10 mouse cellular contexts compared by ENCODE assay signal in genomic region chr1:90221811-90222361, GRCm38 (mm10). TPM values are rescaled to one million over a fixed set of nuclear protein-coding genes. Genes with fewer than 3 reads are reported as not detected.
DNase-seq lines count a peak whose midpoint lies in the region; ATAC-seq and TF ChIP-seq lines count a peak whose summit lies in the region.
"Had no signal": no experiment of that assay in that cellular context is flagged by ENCODE, and none has a peak within 500 bp of the region (broad histone marks: within the 10 kb centered on the region; RNA-seq: fewer than 3 reads in every experiment).

No protein-coding gene starts in this region.

- ATAC-seq in midbrain, embryonic 14.5 days (ENCODE audit: low FRiP score, low TSS enrichment) = peak; percentile 67; the same call in 1 of the 2 replicates

- intact Hi-C loops in heart, postnatal 10 days (cut with DNase I) = no loop called here

- 33% methylated on average over 18 of the region's 18 CpGs for WGBS in spleen, adult 2 months
- 12% methylated on average over 18 of the region's 18 CpGs for WGBS in midbrain, embryonic 14.5 days

- TF ChIP-seq POLR2A in spleen, adult 2 months (IDR thresholded peaks at IDR 0.05; ENCODE audit: low read depth, low read length) = no peak

- H3K27me3 ChIP-seq in spleen, adult 2 months (ENCODE audit: control insufficient read depth, insufficient read depth, low read length) = no peaks in the 10 kb centered on the region
- no peaks in the 10 kb centered on the region; the same call in 1 of the 2 replicates for H3K27me3 ChIP-seq in midbrain, embryonic 14.5 days (ENCODE audit: control insufficient read depth, insufficient read depth, low read length)
- H3K27me3 ChIP-seq: heart, embryonic 15.5 days had no signal

- no peak overlapping the region for H3K27ac ChIP-seq in spleen, adult 2 months (ENCODE audit: insufficient read depth, low read length)
- peak overlapping the region; percentile 62 for H3K27ac ChIP-seq in midbrain, embryonic 14.5 days (replicated peaks; ENCODE audit: low read depth, low read length)
- H3K27ac ChIP-seq: heart, embryonic 15.5 days; liver, embryonic 13.5 days had no signal

- H3K36me3 ChIP-seq in spleen, adult 2 months (ENCODE audit: control insufficient read depth, insufficient read depth, low read length) = no peaks in the 10 kb centered on the region
- no peaks in the 10 kb centered on the region for H3K36me3 ChIP-seq in midbrain, embryonic 14.5 days (ENCODE audit: control insufficient read depth, insufficient read depth, low read length)
- H3K36me3 ChIP-seq: heart, embryonic 15.5 days; liver, embryonic 13.5 days had no signal

- H3K4me3 ChIP-seq in spleen, adult 2 months (ENCODE audit: extremely low read depth, insufficient read depth, insufficient read length) = no peak overlapping the region
- H3K4me3 ChIP-seq in midbrain, embryonic 14.5 days (replicated peaks; ENCODE audit: low read depth, low read length) = no peak overlapping the region
- H3K4me3 ChIP-seq: heart, embryonic 15.5 days; liver, embryonic 13.5 days had no signal

- peaks cover 2% of the 10 kb centered on the region; the same call in 1 of the 2 replicates for H3K4me1 ChIP-seq in spleen, adult 2 months (ENCODE audit: control insufficient read depth, insufficient read depth, insufficient read length)
- peaks cover 34% of the 10 kb centered on the region for H3K4me1 ChIP-seq in midbrain, embryonic 14.5 days (ENCODE audit: control insufficient read depth, insufficient read depth, low read length)

- H3K4me2 ChIP-seq in midbrain, embryonic 14.5 days (ENCODE audit: low read length) = peak overlapping the region; percentile 45
- H3K4me2 ChIP-seq: heart, embryonic 15.5 days; liver, embryonic 13.5 days had no signal

- no peaks in the 10 kb centered on the region for H3K9me3 ChIP-seq in midbrain, embryonic 14.5 days (ENCODE audit: control insufficient read depth, low read length)
- H3K9me3 ChIP-seq: heart, embryonic 15.5 days; liver, embryonic 13.5 days had no signal

- 0 out of 2 replicates have a peak overlapping the region, but pooled peaks have one; percentile 17 for H3K9ac ChIP-seq in midbrain, embryonic 14.5 days (replicated peaks; ENCODE audit: low read length)
- H3K9ac ChIP-seq: heart, embryonic 15.5 days; liver, embryonic 13.5 days had no signal

- TF ChIP-seq CTCF in spleen, adult 2 months (IDR thresholded peaks at IDR 0.05; ENCODE audit: extremely low read depth, insufficient read depth, insufficient read length, insufficient replicate concordance) = no peak

- DNase-seq in spleen, adult 2 months (ENCODE audit: low read depth in 1 of 2, low spot score in 2 of 2) = peak; percentile 15 to 18
- DNase-seq in spleen, postnatal 4 days (ENCODE audit: low spot score in 2 of 2) = no peak
- peak; percentile 72 to 87 for DNase-seq in layer of hippocampus, adult 18-20 months (ENCODE audit: low spot score in 2 of 2)
- peak; percentile 82 for DNase-seq in midbrain, embryonic 14.5 days
- DNase-seq in heart, postnatal 10 days = no peak
- no peak for DNase-seq in kidney, postnatal 10 days
- no peak for DNase-seq in kidney, adult 9 months
- no peak for DNase-seq in urinary bladder, postnatal 4 days (ENCODE audit: low spot score in 2 of 2)
- DNase-seq: liver, embryonic 13.5 days had no signal

RNA-seq across cellular contexts. Expression of gene Ackr3, which starts 18.1 kb away (rescaled TPM):
- polyA plus RNA-seq in spleen, adult 2 months (2012; rRNA removed) = 84.8 and 119 TPM in 2 replicates
- total RNA-seq in layer of hippocampus, adult 18-20 months (2021) = 10 to 100 TPM; 15.5 to 15.9 TPM
- polyA plus RNA-seq in midbrain, embryonic 14.5 days (2014; fragmentation: Nextera tagmentation; extraction: Ambion mirVana) = 12.8 and 13.6 TPM in 2 replicates
- 10 to 100 TPM; 45.4 to 48.9 TPM for total RNA-seq in heart, postnatal 10 days (2021)

Comparison
In these comparisons a context has a peak if more than half of its experiments do, and no peak if none do; other contexts are left out.
1. DNase-seq: peak in spleen, adult 2 months (2 of 2), layer of hippocampus, adult 18-20 months (2 of 2) and midbrain, embryonic 14.5 days (single experiment); none in spleen, postnatal 4 days (0 of 2), heart, postnatal 10 days (0 of 2), kidney, postnatal 10 days (single experiment), kidney, adult 9 months (single experiment) and urinary bladder, postnatal 4 days (0 of 2).